Mouse (Mus musculus): ENCODE measurements around the gene Anxa10. TPM values are rescaled to one million over a fixed set of nuclear protein-coding genes. Genes with fewer than 3 reads are reported as not detected.

Gene Anxa10
- polyA plus RNA-seq (2017; shearing (Covaris generic)): not detected

GRCm38 (mm10) chr8:62123098-62123497, at the start of gene Anxa10:
TSS of gene Anxa10 (minus strand) at chr8:62123150.

Other genes with a start within 250 kb of the Anxa10 start
- gene Palld, start 220.5 kb downstream of the Anxa10 start, polyA plus RNA-seq (2017; shearing (Covaris generic)): 1.2 TPM
- gene Ddx60, start 195.1 kb downstream of the Anxa10 start, polyA plus RNA-seq (2017; shearing (Covaris generic)): 33.4 TPM

All from inflammation-experienced regulatory T-cells, adult 16 weeks (primary cell).